ENCODE assay signal across 8 mouse cellular contexts in the genomic region with DNA sequence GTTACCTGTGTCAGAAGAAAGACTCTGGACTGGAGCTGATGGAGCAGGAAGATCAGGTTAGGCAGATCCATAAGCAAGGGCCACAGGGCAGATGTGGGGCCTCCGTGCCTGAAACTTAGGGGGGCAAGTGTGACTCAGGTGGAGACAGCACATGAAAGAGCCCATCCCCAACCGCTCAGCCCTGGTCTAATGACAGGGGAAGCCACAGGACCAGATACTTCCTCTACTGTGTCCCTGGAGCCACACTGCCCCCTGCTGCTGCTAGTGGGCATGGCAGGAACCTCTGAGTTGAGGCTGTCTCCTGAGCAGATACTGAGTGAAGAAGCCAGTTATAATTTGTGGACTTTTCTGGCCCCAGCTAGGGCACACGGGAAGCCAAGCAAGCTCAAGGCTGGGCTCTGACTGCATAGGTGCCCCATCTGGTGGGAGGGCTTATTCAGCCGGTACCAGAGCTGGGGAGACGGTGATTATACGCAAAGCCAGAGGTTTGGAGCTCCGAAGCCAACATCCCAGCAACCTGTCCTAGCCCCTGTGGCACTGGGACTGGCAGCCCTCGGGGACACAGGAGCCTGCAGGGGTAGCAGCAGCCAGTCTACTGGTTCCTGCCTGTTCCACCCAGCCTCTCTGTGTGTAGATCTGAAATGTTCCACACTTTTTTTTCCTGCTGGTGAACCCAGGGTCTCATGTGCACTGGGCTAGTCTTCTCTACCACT. TPM values are rescaled to one million over a fixed set of nuclear protein-coding genes. Genes with fewer than 3 reads are reported as not detected.
DNase-seq lines count a peak whose midpoint lies in the region; ATAC-seq and TF ChIP-seq lines count a peak whose summit lies in the region.

No protein-coding gene starts in this region.

- no peak for TF ChIP-seq POLR2A in embryonic fibroblast, embryonic 13.5 days (IDR thresholded peaks at IDR 0.05; ENCODE audit: low read depth, low read length)

- no peak overlapping the region for H3K4me3 ChIP-seq in embryonic fibroblast, embryonic 13.5 days (ENCODE audit: insufficient read depth, low read length)
- H3K4me3 ChIP-seq in heart, embryonic 14.5 days (ENCODE audit: control insufficient read depth in 1 of 2, insufficient read depth in 1 of 2, low read depth in 1 of 2, low read length in 2 of 2) = no peak overlapping the region
- no peak overlapping the region for H3K4me3 ChIP-seq in liver, embryonic 12.5 days
- no peak overlapping the region for H3K4me3 ChIP-seq in stomach, embryonic 15.5 days (replicated peaks)

- H3K4me1 ChIP-seq in embryonic fibroblast, embryonic 13.5 days (ENCODE audit: control insufficient read depth, insufficient read depth, low read length) = no peaks in the 10 kb centered on the region
- H3K4me1 ChIP-seq in heart, embryonic 14.5 days (ENCODE audit: control insufficient read depth in 2 of 2, insufficient read depth in 2 of 2, low read length in 2 of 2) = no peaks in the 10 kb centered on the region
- H3K4me1 ChIP-seq in liver, embryonic 12.5 days = peaks cover 13% of the 10 kb centered on the region; the same call in 1 of the 2 replicates
- no peaks in the 10 kb centered on the region for H3K4me1 ChIP-seq in stomach, embryonic 15.5 days

- H3K9me3 ChIP-seq in heart, embryonic 14.5 days (ENCODE audit: control insufficient read depth, low read length) = no peaks in the 10 kb centered on the region
- H3K9me3 ChIP-seq in liver, embryonic 12.5 days (replicated peaks) = no peaks in the 10 kb centered on the region
- H3K9me3 ChIP-seq in stomach, embryonic 15.5 days = no peaks in the 10 kb centered on the region

- peak; percentile 39; the same call in 1 of the 2 replicates for ATAC-seq in heart, embryonic 14.5 days (ENCODE audit: insufficient number of reproducible peaks, insufficient read depth, low FRiP score, low read depth)
- ATAC-seq in liver, embryonic 12.5 days = peak; percentile 76
- ATAC-seq in stomach, embryonic 15.5 days (ENCODE audit: insufficient read depth, low FRiP score, low read depth) = peak; percentile 34

- DNase-seq in A20 (ENCODE audit: low read depth, low spot score) = peak; percentile 89
- DNase-seq in adrenal gland, postnatal 4 days (ENCODE audit: low spot score in 2 of 2) = peak; percentile 80 to 87
- peak; percentile 95 for DNase-seq in kidney, postnatal 10 days
- peak; percentile 96 for DNase-seq in neural tube, embryonic 10.5 days (ENCODE audit: extremely low spot score, low spot score)

- H3K27me3 ChIP-seq in heart, embryonic 14.5 days (ENCODE audit: control insufficient read depth, insufficient read depth, low read length) = no peaks in the 10 kb centered on the region
- peaks cover 65% of the 10 kb centered on the region for H3K27me3 ChIP-seq in liver, embryonic 12.5 days (replicated peaks)
- H3K27me3 ChIP-seq in stomach, embryonic 15.5 days (replicated peaks) = no peaks in the 10 kb centered on the region

- no peaks in the 10 kb centered on the region for H3K36me3 ChIP-seq in heart, embryonic 14.5 days (ENCODE audit: control insufficient read depth, insufficient read depth, low read length)
- no peaks in the 10 kb centered on the region for H3K36me3 ChIP-seq in liver, embryonic 12.5 days
- no peaks in the 10 kb centered on the region for H3K36me3 ChIP-seq in stomach, embryonic 15.5 days

- H3K27ac ChIP-seq in embryonic fibroblast, embryonic 13.5 days (ENCODE audit: insufficient read depth, low read length) = no peak overlapping the region
- no peak overlapping the region for H3K27ac ChIP-seq in heart, embryonic 14.5 days (replicated peaks in 1 of 2; ENCODE audit: control insufficient read depth in 1 of 2, insufficient read depth in 1 of 2, low read depth in 2 of 2, low read length in 2 of 2)
- H3K27ac ChIP-seq in liver, embryonic 12.5 days = no peak overlapping the region
- H3K27ac ChIP-seq in stomach, embryonic 15.5 days = no peak overlapping the region

- peak; percentile 99 for TF ChIP-seq CTCF in embryonic fibroblast, embryonic 13.5 days (IDR thresholded peaks at IDR 0.05; ENCODE audit: borderline replicate concordance, insufficient read depth, low read length)

- no peak overlapping the region for H3K9ac ChIP-seq in heart, embryonic 14.5 days (ENCODE audit: low read length)
- no peak overlapping the region for H3K9ac ChIP-seq in liver, embryonic 12.5 days
- no peak overlapping the region for H3K9ac ChIP-seq in stomach, embryonic 15.5 days

- H3K4me2 ChIP-seq in heart, embryonic 14.5 days (ENCODE audit: low read length) = no peak overlapping the region
- no peak overlapping the region for H3K4me2 ChIP-seq in liver, embryonic 12.5 days
- no peak overlapping the region for H3K4me2 ChIP-seq in stomach, embryonic 15.5 days

- 37% methylated on average over 8 of the region's 8 CpGs for WGBS in heart, embryonic 14.5 days
- WGBS in liver, embryonic 12.5 days (ENCODE audit: insufficient replicate concordance) = 41% methylated on average over 8 of the region's 8 CpGs
- WGBS in stomach, embryonic 15.5 days = 39% methylated on average over 8 of the region's 8 CpGs

RNA-seq across cellular contexts. Expression of a gene that starts 17.3 kb away (rescaled TPM):
- total RNA-seq in adrenal gland, postnatal 4 days (2021) = 1 to 10 TPM in 1 of 2 experiments, under 1 TPM in 1; 0.62 to 1.8 TPM
- polyA plus RNA-seq in embryonic fibroblast, embryonic 13.5 days (2011; ENCODE audit: insufficient read length, low read depth, missing spikeins) = 0.21 TPM in 1 of 2 replicates, not detected in the other
- 0.05 and 0.19 TPM in 2 replicates for polyA plus RNA-seq in heart, embryonic 14.5 days (2014; fragmentation: Nextera tagmentation; extraction: Ambion mirVana)
- polyA plus RNA-seq in liver, embryonic 12.5 days (2016; fragmentation: Nextera tagmentation; extraction: Ambion mirVana) = 0.17 and 0.66 TPM in 2 replicates
- polyA plus RNA-seq in stomach, embryonic 15.5 days (2015; fragmentation: Nextera tagmentation; extraction: Ambion mirVana) = 0.49 and 0.88 TPM in 2 replicates

RNA-seq across cellular contexts. Expression of a gene that starts 55.2 kb away (rescaled TPM):
- total RNA-seq in adrenal gland, postnatal 4 days (2021) = 10 to 100 TPM; 34.0 to 35.8 TPM
- polyA plus RNA-seq in embryonic fibroblast, embryonic 13.5 days (2011; ENCODE audit: insufficient read length, low read depth, missing spikeins) = 5.4 and 6.0 TPM in 2 replicates
- 15.1 and 15.4 TPM in 2 replicates for polyA plus RNA-seq in heart, embryonic 14.5 days (2014; fragmentation: Nextera tagmentation; extraction: Ambion mirVana)
- 10.8 and 11.3 TPM in 2 replicates for polyA plus RNA-seq in liver, embryonic 12.5 days (2016; fragmentation: Nextera tagmentation; extraction: Ambion mirVana)
- polyA plus RNA-seq in stomach, embryonic 15.5 days (2015; fragmentation: Nextera tagmentation; extraction: Ambion mirVana) = 16.5 and 20.6 TPM in 2 replicates
